Mouse (Mus musculus) CH12.LX (cell line): Measurements from ENCODE around the gene Mnd1. TPM values are rescaled to one million over a fixed set of nuclear protein-coding genes. Genes with fewer than 3 reads are reported as not detected.

Experiments
- DNase-seq: peaks from one replicate; pipeline ENCODE4 v3.0.0-alpha.2; 2013; ENCODE audit errors: extremely low read depth
- H3K27ac ChIP-seq: 2 replicates; pipeline ENCODE4 v1.5.1; 2012; ENCODE audit warnings: low read depth, mild to moderate bottlenecking, control low read depth, moderate library complexity; ENCODE audit not compliant: insufficient read depth
- H3K27me3 ChIP-seq: replicated peaks from 2 replicates; pipeline ENCODE3; 2012; ENCODE audit warnings: inconsistent platforms
- H3K36me3 ChIP-seq, 2 experiments: replicated peaks in 1 of 2; 2 replicates each; pipeline versions ENCODE3 to v1.6.1; 2012; ENCODE audit warnings: inconsistent platforms in 1 of 2, low read length in 1 of 2, mild to moderate bottlenecking in 1 of 2, mixed read lengths in 1 of 2, moderate library complexity in 1 of 2; ENCODE audit not compliant: control insufficient read depth in 1 of 2, insufficient read depth in 1 of 2
- H3K4me1 ChIP-seq, 2 experiments: 2 replicates each; pipeline ENCODE4 v1.6.1; 2012; ENCODE audit warnings: inconsistent platforms in 1 of 2, moderate library complexity in 1 of 2; ENCODE audit not compliant: insufficient read depth in 2 of 2, control insufficient read depth in 1 of 2
- H3K4me2 ChIP-seq: 2 replicates; pipeline ENCODE4 v1.6.1; 2012; ENCODE audit warnings: low read depth, mild to moderate bottlenecking, control low read depth; ENCODE audit not compliant: poor library complexity, insufficient read depth, severe bottlenecking
- H3K4me3 ChIP-seq, 3 experiments: fragments of 150-350 bp in 1 of 3; sonication (generic) in 1 of 3; replicated peaks in 1 of 3; 2 replicates each; pipeline versions ENCODE3 to v1.5.1; 2011 to 2012; ENCODE audit warnings: low read depth in 2 of 3, low read length in 2 of 3, mild to moderate bottlenecking in 2 of 3, moderate library complexity in 2 of 3, control low read depth in 1 of 3, improper control_type of control experiment in 1 of 3, inconsistent platforms in 1 of 3, mixed read lengths in 1 of 3; ENCODE audit not compliant: poor library complexity in 1 of 3
- H3K79me2 ChIP-seq: replicated peaks from 2 replicates; pipeline ENCODE4 v1.6.1; 2012; ENCODE audit warnings: mild to moderate bottlenecking, moderate library complexity; ENCODE audit not compliant: control insufficient read depth, poor library complexity, insufficient read depth, severe bottlenecking; ENCODE audit errors: extremely low read depth
- H3K9ac ChIP-seq: 2 replicates; pipeline ENCODE4 v1.6.1; 2012; ENCODE audit warnings: low read depth, mild to moderate bottlenecking, control low read depth, moderate library complexity; ENCODE audit not compliant: insufficient read depth
- H3K9me3 ChIP-seq: replicated peaks from 2 replicates; pipeline ENCODE3; 2012; ENCODE audit warnings: low read length, inconsistent platforms, mixed read lengths
- BHLHE40 ChIP-seq: IDR thresholded peaks from 2 replicates; pipeline ENCODE4 v1.6.1; 2011; ENCODE audit warnings: mild to moderate bottlenecking, low read depth, low read length, improper control_type of control experiment
- CHD1 ChIP-seq: IDR thresholded peaks from 2 replicates; pipeline ENCODE4 v1.6.1; 2012; ENCODE audit warnings: low read depth, low read length, improper control_type of control experiment, inconsistent platforms
- GABPA ChIP-seq: IDR thresholded peaks from 2 replicates; pipeline ENCODE4 v1.6.1; 2012; ENCODE audit warnings: low read depth, low read length, improper control_type of control experiment, inconsistent platforms; ENCODE audit not compliant: insufficient replicate concordance
- HCFC1 ChIP-seq: IDR thresholded peaks from 2 replicates; pipeline ENCODE4 v1.6.1; 2012; ENCODE audit warnings: low read depth, mild to moderate bottlenecking, inconsistent platforms, low read length, improper control_type of control experiment
- JUN ChIP-seq: IDR thresholded peaks from 2 replicates; pipeline ENCODE4 v1.6.1; 2011; ENCODE audit warnings: low read depth, mild to moderate bottlenecking, low read length, improper control_type of control experiment, moderate library complexity; ENCODE audit not compliant: insufficient read depth
- JUND ChIP-seq: conservative IDR thresholded peaks from 2 replicates; pipeline ENCODE4 v1.6.1; 2011; ENCODE audit warnings: low read depth, low read length, improper control_type of control experiment
- KAT2A ChIP-seq: IDR thresholded peaks from 2 replicates; pipeline ENCODE4 v1.6.1; 2012; ENCODE audit warnings: low read length, improper control_type of control experiment, inconsistent platforms; ENCODE audit not compliant: insufficient replicate concordance
- MAFK ChIP-seq: IDR thresholded peaks from 2 replicates; pipeline ENCODE4 v1.6.1; 2011; ENCODE audit warnings: low read length, improper control_type of control experiment; ENCODE audit not compliant: insufficient replicate concordance
- MAX ChIP-seq: IDR thresholded peaks from 2 replicates; pipeline ENCODE4 v1.6.1; 2011; ENCODE audit warnings: low read length, improper control_type of control experiment
- MEF2A ChIP-seq: IDR thresholded peaks from 2 replicates; pipeline ENCODE4 v1.6.1; 2014; ENCODE audit warnings: low read depth, mild to moderate bottlenecking, inconsistent platforms, low read length, improper control_type of control experiment, borderline replicate concordance
- MYC ChIP-seq: IDR thresholded peaks from 2 replicates; pipeline ENCODE4 v1.6.1; 2011; ENCODE audit warnings: low read depth, mild to moderate bottlenecking, improper control_type of control experiment, low read length
- NELFE ChIP-seq: IDR thresholded peaks from 2 replicates; pipeline ENCODE4 v1.6.1; 2011; ENCODE audit warnings: low read depth, low read length, improper control_type of control experiment
- PAX5 ChIP-seq: IDR thresholded peaks from 2 replicates; pipeline ENCODE4 v1.6.1; 2012; ENCODE audit warnings: low read length, inconsistent platforms, mixed read lengths
- POLR2A ChIP-seq: IDR thresholded peaks from 2 replicates; pipeline ENCODE4 v1.6.1; 2011; ENCODE audit warnings: low read depth, mild to moderate bottlenecking, improper control_type of control experiment, low read length
- RCOR1 ChIP-seq: conservative IDR thresholded peaks from 2 replicates; pipeline ENCODE4 v1.6.1; 2012; ENCODE audit warnings: low read depth, mild to moderate bottlenecking, inconsistent platforms, low read length, improper control_type of control experiment
- SIN3A ChIP-seq: IDR thresholded peaks from 2 replicates; pipeline ENCODE4 v1.6.1; 2012; ENCODE audit warnings: low read length, improper control_type of control experiment, inconsistent platforms
- TCF12 ChIP-seq: IDR thresholded peaks from 2 replicates; pipeline ENCODE4 v1.6.1; 2014; ENCODE audit warnings: low read depth, mild to moderate bottlenecking, inconsistent platforms, low read length, improper control_type of control experiment
- UBTF ChIP-seq: IDR thresholded peaks from 2 replicates; pipeline ENCODE4 v1.6.1; 2012; ENCODE audit warnings: low read depth, mild to moderate bottlenecking, inconsistent platforms, low read length, improper control_type of control experiment, moderate library complexity
- USF1 ChIP-seq: IDR thresholded peaks from 2 replicates; pipeline ENCODE4 v1.6.1; 2014; ENCODE audit warnings: low read depth, mild to moderate bottlenecking, inconsistent platforms, low read length, improper control_type of control experiment
- USF2 ChIP-seq: conservative IDR thresholded peaks from 2 replicates; pipeline ENCODE4 v1.6.1; 2011; ENCODE audit warnings: low read depth, low read length, improper control_type of control experiment
- ZC3H11A ChIP-seq: IDR thresholded peaks from 2 replicates; pipeline ENCODE4 v1.6.1; 2012; ENCODE audit warnings: low read depth, mild to moderate bottlenecking, inconsistent platforms, low read length, improper control_type of control experiment
- ZKSCAN1 ChIP-seq: IDR thresholded peaks from 2 replicates; pipeline ENCODE4 v1.6.1; 2012; ENCODE audit warnings: low read depth, inconsistent platforms, low read length, improper control_type of control experiment, borderline replicate concordance
- dilution Hi-C: fragments of 300-500 bp; cut with MboI; formaldehyde crosslinking; loops from 2 replicates; pipeline ENCODE4 v1.14.3; 2020; ENCODE audit warnings: low sequenced_read_pairs; ENCODE audit not compliant: extremely low pct_unique_long_range_greater_than_20kb, extremely low pct_ligation_motif_present
- in situ Hi-C: fragments of 300-500 bp; cut with MboI; formaldehyde crosslinking; loops from 3 replicates; pipeline ENCODE4 v1.14.3; 2019; ENCODE audit warnings: low sequenced_read_pairs, low pct_ligation_motif_present, low pct_unique_long_range_greater_than_20kb, mixed read lengths
- polyA plus RNA-seq: library from polyadenylated mRNA; unstranded; fragments of >175 nt; gene quantifications from 2 replicates; pipeline ENCODE4 v1.2.1, GENCODE M21; 2012; ENCODE audit warnings: low read depth; ENCODE audit not compliant: insufficient read length
- total RNA-seq, 2 experiments: library from RNA; depleted of rRNA; stranded (reverse); fragments of 300-350 nt in 1 of 2; fragments of >200 nt in 1 of 2; gene quantifications; 2 replicates each; pipeline ENCODE4 v1.2.3; 2012 to 2014

Gene Mnd1
- total and polyA plus RNA-seq, 3 experiments = 14.2 to 23.1 (median 19.0) TPM

- H3K9ac ChIP-seq = no peak overlapping the region
- no peak overlapping the region for H3K4me3 ChIP-seq
- H3K36me3 ChIP-seq = peaks cover 0 to 9% of the 10 kb centered on the region in 2 experiments
- DNase-seq = no peak
- no peaks in the 10 kb centered on the region for H3K9me3 ChIP-seq
- TF ChIP-seq UBTF = no peak
- TF ChIP-seq USF1 = no peak
- TF ChIP-seq MAFK = no peak
- no peak for TF ChIP-seq JUND
- TF ChIP-seq ZC3H11A = no peak
- no peak for TF ChIP-seq RCOR1
- no peak for TF ChIP-seq HCFC1
- TF ChIP-seq, all 38 proteins: peak for 0
- H3K4me1 ChIP-seq = peaks cover 0 to 5% of the 10 kb centered on the region in 2 experiments; a peak in 2 of 4 replicates
- no peak overlapping the region for H3K27ac ChIP-seq
- no peak overlapping the region for H3K4me2 ChIP-seq
- in situ Hi-C loops (loop anchor here (25.0 kb wide), 1 partner anchor 181 kb away; no protein-coding TSS in a partner anchor), dilution Hi-C loops (no loop called here)
- no peaks in the 10 kb centered on the region for H3K79me2 ChIP-seq
- no peaks in the 10 kb centered on the region for H3K27me3 ChIP-seq
Observed at GRCm38 (mm10) chr3:84118178-84118577, 37.4 kb downstream of the Mnd1 start.

GRCm38 (mm10) chr3:84108614-84109013 is 47.0 kb downstream of the Mnd1 start:
- H3K4me2 ChIP-seq = no peak overlapping the region
- dilution Hi-C loops = no loop called here
- H3K4me1 ChIP-seq = peaks cover 0 to 12% of the 10 kb centered on the region in 2 experiments; a peak in 2 of 4 replicates
- no peak overlapping the region for H3K9ac ChIP-seq
- peaks cover 4 to 19% of the 10 kb centered on the region in 2 experiments for H3K36me3 ChIP-seq
- in situ Hi-C loops = loop anchor here (25.0 kb wide), 1 partner anchor 171 kb away; no protein-coding TSS in a partner anchor
- TF ChIP-seq NELFE (no peak), USF1 (no peak), ZKSCAN1 (no peak), CHD1 (no peak), SIN3A (no peak), TCF12 (no peak), MAX (no peak), PAX5 (no peak)
- H3K4me3 ChIP-seq = no peak overlapping the region
- H3K79me2 ChIP-seq = no peaks in the 10 kb centered on the region
- no peak for DNase-seq
- no peaks in the 10 kb centered on the region for H3K9me3 ChIP-seq
- no peak overlapping the region for H3K27ac ChIP-seq
- no peaks in the 10 kb centered on the region for H3K27me3 ChIP-seq

GRCm38 (mm10) chr3:84106106-84106505 is 49.5 kb downstream of the Mnd1 start:
- no peaks in the 10 kb centered on the region for H3K9me3 ChIP-seq
- H3K27me3 ChIP-seq = no peaks in the 10 kb centered on the region
- TF ChIP-seq JUN = no peak
- no peak for TF ChIP-seq NELFE
- TF ChIP-seq USF1 = no peak
- no peak for TF ChIP-seq KAT2A
- no peak for TF ChIP-seq POLR2A
- TF ChIP-seq MEF2A = no peak
- no peak for TF ChIP-seq GABPA
- no peak for TF ChIP-seq MYC
- no peak for TF ChIP-seq USF2
- no peak for TF ChIP-seq BHLHE40
- TF ChIP-seq, all 38 proteins: peak for 0
- dilution Hi-C loops = no loop called here
- Histone ChIP-seq H3K27ac (no peak overlapping the region), H3K36me3 (peaks cover 7 to 30% of the 10 kb centered on the region in 2 experiments), H3K4me2 (no peak overlapping the region), H3K9ac (no peak overlapping the region), H3K79me2 (no peaks in the 10 kb centered on the region), H3K4me1 (peaks cover 0 to 16% of the 10 kb centered on the region in 2 experiments; a peak in 2 of 4 replicates), H3K4me3 (no peak overlapping the region)
- DNase-seq = no peak
- in situ Hi-C loops = loop anchor here (25.0 kb wide), 1 partner anchor 169 kb away; no protein-coding TSS in a partner anchor
